Mouse (Mus musculus) kidney, embryonic 14.5 days (tissue): Measurements from ENCODE around the gene Atp13a2. TPM values are rescaled to one million over a fixed set of nuclear protein-coding genes. Genes with fewer than 3 reads are reported as not detected.

Experiments
- ATAC-seq: fragments of 200-750 bp; cut with Nextera tagmentation; 2 replicates; pipeline ENCODE4 v1.8.0; 2017; ENCODE audit warnings: moderate number of reproducible peaks, mild to moderate bottlenecking, moderate TSS enrichment, moderate library complexity; ENCODE audit not compliant: low FRiP score, low TSS enrichment
- H3K27ac ChIP-seq: fragments of 300-500 bp; sonication (generic); 2 replicates; pipeline ENCODE4 v1.5.1; 2014; ENCODE audit warnings: low read depth, mild to moderate bottlenecking, low read length, moderate library complexity, mixed read lengths
- H3K27me3 ChIP-seq: fragments of 300-500 bp; sonication (generic); 2 replicates; pipeline ENCODE4 v1.6.1; 2014; ENCODE audit warnings: mild to moderate bottlenecking, low read length; ENCODE audit not compliant: control insufficient read depth, insufficient read depth
- H3K36me3 ChIP-seq: fragments of 300-500 bp; sonication (generic); 2 replicates; pipeline ENCODE4 v1.6.1; 2014; ENCODE audit warnings: low read length, mixed read lengths; ENCODE audit not compliant: control insufficient read depth, insufficient read depth
- H3K4me1 ChIP-seq: fragments of 300-500 bp; sonication (generic); 2 replicates; pipeline ENCODE4 v1.6.1; 2014; ENCODE audit warnings: low read length, mixed read lengths; ENCODE audit not compliant: control insufficient read depth, insufficient read depth
- H3K4me2 ChIP-seq: fragments of 300-500 bp; sonication (generic); replicated peaks from 2 replicates; pipeline ENCODE4 v1.6.1; 2014; ENCODE audit warnings: low read depth, mild to moderate bottlenecking, low read length
- H3K4me3 ChIP-seq: fragments of 300-500 bp; sonication (generic); 2 replicates; pipeline ENCODE4 v1.5.1; 2014; ENCODE audit warnings: mild to moderate bottlenecking, low read length
- H3K9ac ChIP-seq: fragments of 300-500 bp; sonication (generic); 2 replicates; pipeline ENCODE4 v1.6.1; 2014; ENCODE audit warnings: low read depth, mild to moderate bottlenecking, low read length, moderate library complexity
- H3K9me3 ChIP-seq: fragments of 300-500 bp; sonication (generic); 2 replicates; pipeline ENCODE4 v1.6.1; 2016; ENCODE audit warnings: low read length; ENCODE audit not compliant: control insufficient read depth
- WGBS: fragments of 180-500 bp; shearing (Covaris S2); extraction: QIAGEN DNeasy Blood & Tissue Kit; methylation state at CpG from one replicate; pipeline ENCODE4 v1.1.7; 2014; 5-methylcytosine and 5-hydroxymethylcytosine counted together
- polyA plus RNA-seq: library from polyadenylated mRNA; unstranded; fragments of >200 nt; fragmentation: Nextera tagmentation; extraction: Ambion mirVana; gene quantifications from 2 replicates; pipeline ENCODE4 v1.2.1, GENCODE M21; 2014

Gene Atp13a2
- polyA plus RNA-seq, 1 experiment from 2014 or later = 39.5 TPM

- ATAC-seq = no peak
- peaks cover 8% of the 10 kb centered on the region; the same call in 1 of the 2 replicates for H3K4me1 ChIP-seq
- no peak overlapping the region for H3K4me2 ChIP-seq
- no peak overlapping the region for H3K4me3 ChIP-seq
- no peaks in the 10 kb centered on the region for H3K27me3 ChIP-seq
- H3K9ac ChIP-seq = no peak overlapping the region
- H3K27ac ChIP-seq = no peak overlapping the region
- no peaks in the 10 kb centered on the region for H3K36me3 ChIP-seq
- no peaks in the 10 kb centered on the region for H3K9me3 ChIP-seq
- WGBS = 81% methylated on average over 8 of the region's 8 CpGs
Observed at GRCm38 (mm10) chr4:140949052-140949451, 37.6 kb upstream of the Atp13a2 start.

- Histone ChIP-seq H3K9ac (no peak overlapping the region), H3K4me3 (no peak overlapping the region), H3K9me3 (no peaks in the 10 kb centered on the region), H3K4me2 (no peak overlapping the region), H3K4me1 (peaks cover 8% of the 10 kb centered on the region; the same call in 1 of the 2 replicates), H3K36me3 (no peaks in the 10 kb centered on the region), H3K27ac (no peak overlapping the region), H3K27me3 (no peaks in the 10 kb centered on the region)
- no peak for ATAC-seq
- WGBS = 84% methylated on average over 16 of the region's 16 CpGs
Observed at GRCm38 (mm10) chr4:140949616-140950015, 37.1 kb upstream of the Atp13a2 start.

- H3K27me3 ChIP-seq = no peaks in the 10 kb centered on the region
- H3K9me3 ChIP-seq = no peaks in the 10 kb centered on the region
- H3K9ac ChIP-seq = no peak overlapping the region
- H3K4me2 ChIP-seq = no peak overlapping the region
- H3K27ac ChIP-seq = no peak overlapping the region
- 88% methylated on average over 3 of the region's 3 CpGs for WGBS
- ATAC-seq = no peak
- peaks cover 8% of the 10 kb centered on the region; the same call in 1 of the 2 replicates for H3K4me1 ChIP-seq
- H3K4me3 ChIP-seq = no peak overlapping the region
- no peaks in the 10 kb centered on the region for H3K36me3 ChIP-seq
Observed at GRCm38 (mm10) chr4:140950574-140950973, 36.1 kb upstream of the Atp13a2 start.

DNA sequence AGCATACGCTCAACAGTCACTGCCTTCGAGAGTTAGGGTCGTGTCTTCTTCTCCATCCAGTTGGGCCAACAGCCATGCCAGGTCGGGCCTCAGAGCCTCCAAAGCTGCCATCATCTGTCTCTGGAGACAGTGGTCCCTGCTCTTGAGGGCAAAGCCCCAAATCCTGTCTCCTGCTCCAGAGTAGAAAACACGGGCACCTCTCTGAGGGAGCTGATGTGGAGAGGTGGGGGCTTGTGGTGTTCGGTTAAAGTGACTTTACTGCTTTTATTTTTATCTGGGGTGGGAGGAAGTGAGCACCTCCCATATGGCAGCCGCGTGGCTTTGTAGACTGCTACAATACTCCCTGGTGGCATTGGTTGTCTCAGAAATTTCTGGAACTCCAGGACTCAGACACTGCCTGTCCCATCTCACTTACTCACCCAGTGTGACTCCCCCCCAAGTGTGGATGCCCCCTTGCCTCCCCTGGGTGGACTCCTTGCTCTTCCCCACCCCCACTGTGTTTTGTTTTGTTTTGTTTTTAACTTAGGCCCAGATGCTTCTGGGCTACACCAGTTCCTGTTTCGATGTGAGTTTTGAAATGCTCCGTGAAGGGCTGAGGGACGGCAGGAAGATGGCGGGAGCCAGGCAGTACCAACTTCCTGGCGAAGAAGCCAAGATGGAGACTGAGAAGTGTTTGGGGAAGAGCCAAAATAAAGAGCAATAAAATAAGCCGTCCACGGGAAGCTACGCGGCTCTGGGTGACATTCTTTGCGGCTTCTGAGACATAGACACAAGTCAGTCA lies 34.6 kb upstream of the Atp13a2 start:
- no peak overlapping the region for H3K4me2 ChIP-seq
- 0 out of 2 replicates have a peak, but pooled peaks cover 1% of the 10 kb centered on the region for H3K4me1 ChIP-seq
- H3K9me3 ChIP-seq = no peaks in the 10 kb centered on the region
- no peaks in the 10 kb centered on the region for H3K36me3 ChIP-seq
- H3K4me3 ChIP-seq = no peak overlapping the region
- no peak overlapping the region for H3K27ac ChIP-seq
- no peaks in the 10 kb centered on the region for H3K27me3 ChIP-seq
- no peak for ATAC-seq
- no peak overlapping the region for H3K9ac ChIP-seq
- 83% methylated on average over 18 of the region's 18 CpGs for WGBS

GRCm38 (mm10) chr4:140957131-140957702 lies 29.5 kb upstream of the Atp13a2 start:
- Histone ChIP-seq H3K27ac (no peak overlapping the region), H3K4me2 (peak overlapping the region; percentile 56), H3K4me1 (peaks cover 14% of the 10 kb centered on the region), H3K4me3 (peak overlapping the region; percentile 28), H3K36me3 (no peaks in the 10 kb centered on the region), H3K9ac (peak overlapping the region; percentile 19; the same call in 1 of the 2 replicates), H3K9me3 (no peaks in the 10 kb centered on the region), H3K27me3 (no peaks in the 10 kb centered on the region)
- no peak for ATAC-seq
- 13% methylated on average over 17 of the region's 17 CpGs for WGBS

DNA sequence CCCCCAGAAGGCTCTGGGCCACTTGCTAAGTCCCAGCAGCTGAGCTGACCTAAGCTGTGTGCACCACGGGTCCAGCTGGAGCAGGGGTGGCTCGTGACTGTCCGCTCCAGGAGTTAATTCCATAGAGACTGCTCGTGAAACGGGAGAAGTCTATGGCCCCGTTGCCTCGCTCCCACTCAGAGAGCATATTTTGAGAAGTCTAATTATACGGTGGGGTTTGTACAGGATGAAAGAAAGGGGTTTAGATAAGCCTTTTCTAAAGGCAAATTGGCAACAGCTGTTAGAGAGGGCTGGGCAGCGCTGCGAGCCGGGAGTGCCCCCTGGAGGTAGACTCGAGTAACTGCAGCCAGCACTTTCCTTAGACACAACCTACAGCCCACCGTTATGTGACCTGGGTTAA lies 28.9 kb upstream of the Atp13a2 start:
- Histone ChIP-seq H3K27me3 (no peaks in the 10 kb centered on the region), H3K4me1 (peaks cover 19% of the 10 kb centered on the region), H3K4me3 (peak overlapping the region; percentile 28), H3K36me3 (no peaks in the 10 kb centered on the region), H3K9me3 (no peaks in the 10 kb centered on the region), H3K9ac (peak overlapping the region; percentile 19; the same call in 1 of the 2 replicates), H3K27ac (no peak overlapping the region), H3K4me2 (peak overlapping the region; percentile 56)
- WGBS = under 1% methylated on average over 13 of the region's 13 CpGs
- 0 out of 2 replicates have a peak, but pooled peaks have one; percentile 17 for ATAC-seq

DNA sequence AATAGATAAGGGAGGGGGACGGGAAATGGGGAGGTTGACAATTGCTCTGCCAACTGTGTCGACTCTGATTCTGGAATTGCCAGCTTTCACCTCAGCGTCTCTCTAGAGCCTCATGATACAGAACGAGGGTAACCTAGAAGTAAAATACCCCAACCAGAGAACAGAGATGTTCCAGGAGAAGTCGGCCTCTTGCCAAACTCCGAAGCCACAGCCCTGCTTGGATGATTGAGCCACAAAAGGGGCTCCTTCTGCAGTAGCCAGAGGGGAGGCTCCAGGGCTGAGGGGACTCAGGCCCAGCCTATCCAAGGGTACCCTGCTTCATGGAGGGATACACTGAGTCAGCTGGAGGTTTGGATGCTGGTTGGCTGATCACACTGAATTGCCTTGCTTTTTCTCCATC lies 28.4 kb upstream of the Atp13a2 start:
- H3K27me3 ChIP-seq = no peaks in the 10 kb centered on the region
- peaks cover 24% of the 10 kb centered on the region for H3K4me1 ChIP-seq
- no peak overlapping the region for H3K9ac ChIP-seq
- no peak overlapping the region for H3K27ac ChIP-seq
- H3K36me3 ChIP-seq = no peaks in the 10 kb centered on the region
- 59% methylated on average over 6 of the region's 6 CpGs for WGBS
- H3K4me2 ChIP-seq = no peak overlapping the region
- ATAC-seq = no peak
- H3K4me3 ChIP-seq = no peak overlapping the region
- no peaks in the 10 kb centered on the region for H3K9me3 ChIP-seq

DNA sequence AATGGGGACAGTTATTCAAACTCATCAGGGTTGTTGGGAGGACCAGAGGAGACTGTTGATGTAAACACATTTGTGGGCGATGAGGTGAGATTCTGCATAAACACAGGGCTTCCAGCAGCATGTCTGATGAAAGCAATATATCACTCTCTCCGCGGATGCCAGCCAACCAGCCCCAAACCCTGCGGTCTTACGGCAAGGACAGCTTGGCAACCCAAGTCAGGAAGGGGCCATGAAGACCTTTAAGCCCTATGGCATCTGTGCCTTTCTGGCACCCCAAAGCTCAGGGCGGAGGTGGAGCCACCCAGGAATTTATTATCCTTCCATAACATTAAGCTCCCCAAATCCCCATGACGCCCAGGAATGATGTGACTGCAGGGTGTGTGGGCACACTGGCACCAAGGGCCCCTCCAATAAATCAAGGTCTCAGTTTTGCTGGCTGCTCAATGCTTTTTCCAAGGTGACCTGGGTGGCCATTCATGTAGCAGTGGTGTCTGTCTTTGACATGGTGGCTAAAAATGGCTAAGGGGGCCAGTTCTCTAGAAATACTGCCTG lies 27.5 kb upstream of the Atp13a2 start:
- H3K4me2 ChIP-seq = no peak overlapping the region
- H3K27ac ChIP-seq = no peak overlapping the region
- no peak overlapping the region for H3K9ac ChIP-seq
- no peak overlapping the region for H3K4me3 ChIP-seq
- no peaks in the 10 kb centered on the region for H3K27me3 ChIP-seq
- ATAC-seq = no peak
- 79% methylated on average over 7 of the region's 7 CpGs for WGBS
- no peaks in the 10 kb centered on the region for H3K9me3 ChIP-seq
- no peaks in the 10 kb centered on the region for H3K36me3 ChIP-seq
- peaks cover 24% of the 10 kb centered on the region for H3K4me1 ChIP-seq
